Mouse (Mus musculus) CD4-positive helper T cell, adult 2 months (primary cell): ENCODE measurements around the gene Gm47283.
A peak's percentile ranks its signal among the peaks of the same experiment; 100 is the strongest.
"Not testable (repeated sequence)": the region's sequence is repeated elsewhere in the genome, so short reads cannot be mapped to it uniquely, and the experiment has no call there.

Source experiments
- DNase-seq: peaks from one replicate; pipeline ENCODE4 v3.0.0-alpha.2; 2012; ENCODE audit warnings: low read depth, missing footprints, low spot score

Gm47283 gene

GRCm38 (mm10) chrY:90784438-90784837 lies at the start of gene Gm47283:
Gene Gm47283 (plus strand): TSS chrY:90784738.
- DNase-seq: not testable (repeated sequence)

- DNase-seq: peak; percentile 46
Observed at GRCm38 (mm10) chrY:90735181-90735895, 49.2 kb upstream of the Gm47283 start.

GRCm38 (mm10) chrY:90736217-90737000 lies 48.1 kb upstream of the Gm47283 start:
- DNase-seq: peak; percentile 41

DNA sequence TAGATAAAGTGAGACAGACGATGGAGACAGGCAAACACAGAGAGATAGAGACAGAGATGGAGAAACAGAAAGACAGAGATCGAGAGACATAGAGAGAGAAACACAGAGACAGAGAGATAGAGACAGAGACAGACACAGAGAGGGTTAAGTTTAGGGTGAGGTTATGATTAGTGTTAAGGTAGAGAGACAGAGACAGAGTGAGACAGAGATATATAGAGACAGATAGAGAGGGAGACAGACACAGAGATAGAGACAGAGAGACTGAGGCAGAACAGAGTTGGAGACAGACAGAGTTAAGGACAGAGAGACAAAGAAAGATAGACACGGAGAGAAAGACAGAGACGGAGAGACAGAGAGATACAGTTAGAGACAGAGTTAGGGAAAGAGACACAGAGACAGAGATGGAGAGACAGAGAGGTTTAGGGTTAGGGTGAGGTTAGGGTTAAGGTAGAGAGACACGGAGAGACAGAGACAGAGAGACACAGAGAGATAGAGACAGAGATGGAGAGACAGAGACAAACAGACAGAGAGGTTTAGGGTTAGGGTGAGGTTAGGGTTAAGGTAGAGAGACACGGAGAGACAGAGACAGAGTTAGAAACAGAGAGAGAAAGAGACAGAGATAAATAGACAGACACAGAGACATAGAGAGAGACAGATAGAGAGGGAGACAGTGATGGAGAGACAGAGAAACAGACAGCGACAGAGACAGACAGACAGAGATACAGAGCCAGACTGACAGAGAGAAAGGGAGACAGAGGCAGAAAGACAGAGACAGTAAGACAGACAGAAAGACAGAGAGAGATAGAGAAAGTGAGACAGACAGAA lies 46.7 kb upstream of the Gm47283 start:
- DNase-seq: peak; percentile 47

GRCm38 (mm10) chrY:90738431-90738680 lies 46.2 kb upstream of the Gm47283 start:
- DNase-seq: peak; percentile 51

GRCm38 (mm10) chrY:90738841-90739530 lies 45.6 kb upstream of the Gm47283 start:
- peak; percentile 74 for DNase-seq

- not testable (repeated sequence) for DNase-seq
Observed at GRCm38 (mm10) chrY:90739531-90740012, 45.0 kb upstream of the Gm47283 start.

GRCm38 (mm10) chrY:90740013-90740561 lies 44.5 kb upstream of the Gm47283 start:
- peak; percentile 86 for DNase-seq

DNA sequence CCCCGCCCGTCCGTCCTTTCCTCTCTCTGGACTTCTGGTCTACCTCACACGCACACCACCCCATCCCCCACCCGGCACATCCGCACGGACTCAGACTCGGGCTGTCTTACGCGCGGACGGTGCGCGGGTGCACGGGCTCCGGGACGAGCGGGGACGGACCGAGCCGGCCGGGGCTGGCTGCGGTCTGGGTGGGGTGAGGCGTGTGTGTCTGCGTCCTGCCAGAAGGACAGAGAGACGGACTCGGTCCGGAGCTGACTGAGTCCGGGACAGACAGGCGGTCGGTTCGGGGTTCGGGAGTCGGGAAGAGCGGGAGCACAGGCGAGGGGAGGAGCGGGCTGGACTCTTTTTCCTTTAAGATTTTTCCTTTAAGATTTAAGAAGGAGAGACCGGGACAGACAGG lies 43.5 kb upstream of the Gm47283 start:
- DNase-seq: peak; percentile 77

DNA sequence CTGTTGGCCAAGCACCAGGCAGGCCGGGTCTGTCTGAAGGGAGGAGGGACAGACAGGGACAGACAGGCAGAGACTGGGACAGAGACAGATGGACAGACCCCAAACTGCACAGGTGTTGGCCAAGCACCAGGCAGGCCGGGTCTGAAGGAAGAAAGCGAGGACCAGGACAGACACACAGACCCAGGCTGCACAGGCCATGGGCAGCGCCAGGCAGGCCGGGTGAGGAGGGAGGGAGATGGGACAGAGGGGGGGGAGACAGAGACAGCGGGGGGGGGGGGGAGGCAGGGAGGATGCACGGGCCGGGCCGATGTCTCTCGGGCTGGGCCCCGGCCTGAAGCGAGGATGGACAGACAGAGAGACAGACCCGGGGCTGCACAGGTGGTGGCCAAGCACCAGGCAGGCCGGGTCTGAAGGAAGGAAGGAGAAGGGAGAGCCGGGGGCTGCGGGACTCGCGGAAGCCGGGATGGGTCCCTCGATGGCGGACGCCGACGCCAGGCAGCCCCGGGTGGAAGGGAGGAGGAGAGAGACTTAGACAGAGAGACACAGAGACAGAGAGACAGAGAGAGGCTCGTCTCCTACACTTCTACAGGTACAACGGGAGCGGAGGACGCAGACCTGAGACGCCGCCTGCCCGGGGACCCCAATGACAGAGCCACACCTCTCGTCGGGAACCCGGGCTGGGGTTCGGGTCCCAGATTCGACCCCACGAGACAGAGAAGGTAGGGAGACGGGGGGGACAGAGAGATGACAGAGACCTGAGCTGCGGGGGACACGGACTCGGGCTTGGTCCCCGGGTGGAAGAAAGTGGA lies 42.9 kb upstream of the Gm47283 start:
- peak; percentile 66 for DNase-seq

GRCm38 (mm10) chrY:90742261-90743052 lies 42.1 kb upstream of the Gm47283 start:
- peak; percentile 32 for DNase-seq

DNA sequence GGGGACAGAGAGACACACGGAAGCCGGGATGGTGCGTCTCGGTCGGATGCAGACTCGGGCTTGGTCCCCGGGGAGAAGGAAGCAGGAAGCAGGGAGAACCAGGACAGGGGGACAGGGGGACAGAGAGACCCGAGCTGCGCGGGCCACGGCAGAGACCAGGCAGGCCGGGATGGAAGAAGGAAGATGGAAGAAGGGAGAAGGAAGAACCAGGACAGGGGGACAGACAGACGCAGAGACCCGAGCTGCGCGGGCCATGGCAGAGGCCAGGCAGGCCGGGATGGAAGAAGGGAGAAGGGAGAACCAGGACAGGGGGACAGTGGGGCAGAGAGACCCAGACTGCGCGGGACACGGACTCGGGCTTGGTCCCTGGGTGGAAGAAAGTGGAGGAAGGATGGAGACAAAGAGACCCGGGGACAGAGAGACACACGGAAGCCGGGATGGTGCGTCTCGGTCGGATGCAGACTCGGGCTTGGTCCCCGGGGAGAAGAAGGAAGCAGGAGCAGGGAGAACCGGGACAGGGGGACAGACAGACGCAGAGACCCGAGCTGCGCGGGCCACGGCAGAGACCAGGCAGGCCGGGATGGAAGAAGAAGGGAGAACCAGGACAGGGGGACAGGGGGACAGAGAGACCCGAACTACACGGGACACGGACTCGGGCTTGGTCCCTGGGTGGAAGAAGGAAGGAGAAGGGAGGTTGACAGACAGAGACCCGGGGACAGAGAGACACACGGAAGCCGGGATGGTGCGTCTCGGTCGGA lies 41.3 kb upstream of the Gm47283 start:
- peak; percentile 13 for DNase-seq

DNA sequence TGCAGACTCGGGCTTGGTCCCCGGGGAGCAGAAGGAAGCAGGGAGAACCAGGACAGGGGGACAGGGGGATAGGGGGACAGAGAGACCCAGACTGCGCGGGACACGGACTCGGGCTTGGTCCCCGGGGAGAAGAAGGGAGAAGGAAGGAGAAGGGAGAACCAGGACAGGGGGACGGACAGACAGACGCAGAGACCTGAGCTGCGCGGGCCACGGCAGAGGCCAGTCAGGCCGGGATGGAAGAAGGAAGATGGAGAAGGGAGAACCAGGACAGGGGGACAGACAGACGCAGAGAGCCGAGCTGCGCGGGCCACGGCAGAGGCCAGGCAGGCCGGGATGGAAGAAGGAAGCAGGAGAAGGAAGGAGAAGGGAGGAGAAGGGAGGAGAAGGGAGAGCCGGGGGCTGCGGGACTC lies 40.7 kb upstream of the Gm47283 start:
- peak; percentile 30 for DNase-seq

DNA sequence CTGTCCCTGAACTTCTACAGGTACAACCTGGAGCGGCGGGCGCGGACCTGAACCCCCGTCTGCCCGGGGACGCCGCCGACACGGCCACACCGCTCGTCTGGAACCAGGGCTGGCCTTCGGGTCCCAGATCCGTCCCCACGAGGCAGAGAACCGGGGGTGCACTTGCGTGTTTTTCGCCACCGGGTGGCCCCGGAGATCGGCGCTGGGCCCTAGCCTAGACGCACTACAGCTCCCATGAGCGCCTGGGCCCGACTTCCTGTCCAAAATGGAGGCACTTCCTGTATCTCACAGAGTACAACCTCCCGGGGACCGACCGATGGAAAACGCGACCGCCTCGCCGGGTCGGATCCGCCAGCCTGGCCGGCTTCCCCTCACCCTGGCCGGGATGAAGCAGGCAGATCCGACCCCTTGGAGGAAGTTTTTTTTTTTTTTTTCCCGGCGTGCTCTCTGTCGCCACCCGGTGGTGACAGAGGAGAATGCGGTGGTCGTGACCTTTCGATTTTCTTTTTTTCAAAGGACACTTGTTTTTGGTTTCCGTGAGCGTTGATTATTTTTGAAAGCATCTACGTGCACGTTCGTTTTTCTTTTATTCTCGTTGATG lies 40.1 kb upstream of the Gm47283 start:
- DNase-seq: peak; percentile 85

DNA sequence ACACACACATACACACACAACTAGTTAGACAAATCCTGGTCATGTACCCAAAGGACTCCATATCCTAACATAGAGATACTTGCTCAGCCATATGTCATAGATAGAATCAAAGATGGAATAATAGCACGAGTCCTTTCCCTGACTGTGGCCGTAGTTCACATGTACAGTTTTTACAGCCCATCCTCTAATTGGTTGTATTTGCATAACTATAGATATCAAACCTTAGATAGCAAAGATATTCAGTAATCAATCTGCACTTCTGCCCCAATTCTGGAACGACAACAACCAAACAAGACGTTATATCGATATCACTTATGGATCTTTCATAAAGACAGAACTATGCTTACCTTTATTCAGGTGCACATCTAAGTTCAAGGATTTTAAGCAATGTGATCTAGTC lies 39.3 kb upstream of the Gm47283 start:
- DNase-seq: peak; percentile 8

- DNase-seq: not testable (repeated sequence)
Observed at GRCm38 (mm10) chrY:90754721-90755120, 29.8 kb upstream of the Gm47283 start, which contains the start of gene Gm21860. Gene Gm21860 (minus strand): TSS chrY:90754821.

- not testable (repeated sequence) for DNase-seq
Observed at GRCm38 (mm10) chrY:90839077-90839476, 54.5 kb downstream of the Gm47283 start, which contains the start of gene Gm21748. Gene Gm21748 (minus strand): TSS chrY:90839177.
